Mouse (Mus musculus) heart, embryonic 12.5 days (tissue): ENCODE data around the gene Cuedc1. TPM values are rescaled to one million over a fixed set of nuclear protein-coding genes. Genes with fewer than 3 reads are reported as not detected.

Experiments
- ATAC-seq: fragments of 200-750 bp; cut with Nextera tagmentation; 2 replicates; pipeline ENCODE4 v1.8.0; 2017; ENCODE audit warnings: moderate TSS enrichment, moderate library complexity; ENCODE audit not compliant: insufficient number of reproducible peaks, low FRiP score
- H3K27ac ChIP-seq: fragments of 300-500 bp; sonication (generic); 2 replicates; pipeline ENCODE4 v1.5.1; 2016; ENCODE audit warnings: mild to moderate bottlenecking, moderate library complexity; ENCODE audit not compliant: poor library complexity, severe bottlenecking
- H3K27me3 ChIP-seq: fragments of 300-500 bp; sonication (generic); replicated peaks from 2 replicates; pipeline ENCODE4 v1.6.1; 2016; ENCODE audit warnings: mild to moderate bottlenecking, moderate library complexity
- H3K36me3 ChIP-seq: fragments of 300-500 bp; sonication (generic); 2 replicates; pipeline ENCODE4 v1.6.1; 2016; ENCODE audit warnings: mild to moderate bottlenecking, moderate library complexity
- H3K4me1 ChIP-seq: fragments of 300-500 bp; sonication (generic); replicated peaks from 2 replicates; pipeline ENCODE4 v1.6.1; 2016; ENCODE audit warnings: mild to moderate bottlenecking
- H3K4me2 ChIP-seq: fragments of 300-500 bp; sonication (generic); 2 replicates; pipeline ENCODE4 v1.6.1; 2016; ENCODE audit warnings: mild to moderate bottlenecking, moderate library complexity
- H3K4me3 ChIP-seq: fragments of 300-500 bp; sonication (generic); 2 replicates; pipeline ENCODE4 v1.5.1; 2016; ENCODE audit warnings: mild to moderate bottlenecking
- H3K9ac ChIP-seq: fragments of 300-500 bp; sonication (generic); 2 replicates; pipeline ENCODE4 v1.6.1; 2016; ENCODE audit warnings: mild to moderate bottlenecking, moderate library complexity
- H3K9me3 ChIP-seq: fragments of 300-500 bp; sonication (generic); replicated peaks from 2 replicates; pipeline ENCODE4 v1.6.1; 2016; ENCODE audit warnings: mild to moderate bottlenecking, moderate library complexity
- WGBS: fragments of 180-500 bp; shearing (Covaris S2); methylation state at CpG from one replicate; pipeline ENCODE4 v1.1.7; 2016; 5-methylcytosine and 5-hydroxymethylcytosine counted together
- polyA plus RNA-seq: library from polyadenylated mRNA; unstranded; fragments of >200 nt; fragmentation: Nextera tagmentation; extraction: Ambion mirVana; gene quantifications from 2 replicates; pipeline ENCODE4 v1.2.1, GENCODE M21; 2016

Gene Cuedc1
- polyA plus RNA-seq, 1 experiment from 2014 or later, result 22.9 TPM

- no peaks in the 10 kb centered on the region for H3K27me3 ChIP-seq
- H3K36me3 ChIP-seq, result no peaks in the 10 kb centered on the region
- H3K9ac ChIP-seq, result peak overlapping the region; percentile 96
- peak overlapping the region; percentile 91 for H3K4me3 ChIP-seq
- peak overlapping the region; percentile 96 for H3K4me2 ChIP-seq
- 2% methylated on average over 8 of the region's 8 CpGs for WGBS
- H3K4me1 ChIP-seq, result peaks cover 27% of the 10 kb centered on the region
- H3K9me3 ChIP-seq, result no peaks in the 10 kb centered on the region
- no peak for ATAC-seq
- H3K27ac ChIP-seq, result peak overlapping the region; percentile 95
These were observed 30.7 kb upstream of the Cuedc1 start for GRCm38 (mm10) chr11:88067191-88067585.

- no peaks in the 10 kb centered on the region for H3K9me3 ChIP-seq
- ATAC-seq, result peak; percentile 90
- peak within 1 kb of the TSS; percentile 95 for H3K27ac ChIP-seq
- H3K36me3 ChIP-seq, result no peaks in the 10 kb centered on the region
- WGBS, result under 1% methylated on average over 50 of the region's 81 CpGs
- H3K27me3 ChIP-seq, result no peaks in the 10 kb centered on the region
- H3K9ac ChIP-seq, result peak within 1 kb of the TSS; percentile 96
- H3K4me3 ChIP-seq, result peak within 1 kb of the TSS; percentile 91
- H3K4me2 ChIP-seq, result peak within 1 kb of the TSS; percentile 96
- H3K4me1 ChIP-seq, result peaks cover 31% of the 10 kb centered on the region
These were observed 30.1 kb upstream of the Cuedc1 start, which contains the start of gene Vezf1 for GRCm38 (mm10) chr11:88067586-88068410. Gene Vezf1, plus strand, starts transcription at chr11:88068279.

GRCm38 (mm10) chr11:88068411-88069245, 29.2 kb upstream of the Cuedc1 start:
- Histone ChIP-seq H3K4me2 (peak overlapping the region; percentile 96), H3K4me1 (peaks cover 39% of the 10 kb centered on the region), H3K9ac (peak overlapping the region; percentile 96), H3K9me3 (no peaks in the 10 kb centered on the region), H3K36me3 (peaks cover 6% of the 10 kb centered on the region), H3K4me3 (peak overlapping the region; percentile 91), H3K27ac (peak overlapping the region; percentile 95), H3K27me3 (no peaks in the 10 kb centered on the region)
- ATAC-seq, result peak; percentile 85
- WGBS, result under 1% methylated on average over 78 of the region's 92 CpGs

- Histone ChIP-seq H3K9ac (peak overlapping the region; percentile 96), H3K9me3 (no peaks in the 10 kb centered on the region), H3K36me3 (peaks cover 12% of the 10 kb centered on the region), H3K27ac (peak overlapping the region; percentile 95), H3K27me3 (no peaks in the 10 kb centered on the region), H3K4me2 (peak overlapping the region; percentile 96), H3K4me1 (peaks cover 41% of the 10 kb centered on the region), H3K4me3 (peak overlapping the region; percentile 91)
- whole genome bisulfite sequencing, result 0% methylated on average over 12 of the region's 12 CpGs
- ATAC-seq, result no peak
These were observed 28.6 kb upstream of the Cuedc1 start for GRCm38 (mm10) chr11:88069246-88069570.

DNA sequence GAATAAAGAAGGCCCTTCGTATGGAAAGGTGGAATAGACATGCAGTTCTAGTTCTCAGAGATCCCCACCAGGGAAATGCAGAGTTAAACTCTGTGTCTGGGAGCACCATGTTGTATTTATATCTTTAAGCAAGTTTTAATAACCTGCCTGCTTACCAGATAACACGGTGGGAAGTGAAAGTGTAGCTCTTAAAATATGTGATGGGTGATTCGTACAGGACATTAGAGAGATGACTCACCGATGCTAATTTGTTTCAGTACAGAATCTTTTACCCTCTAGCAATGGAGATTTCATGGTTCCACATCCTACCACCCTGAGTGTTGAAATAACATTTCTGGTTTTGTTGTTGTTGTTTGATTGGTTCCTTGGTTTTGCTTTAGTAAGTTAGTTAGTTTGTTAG, 27.5 kb upstream of the Cuedc1 start:
- Histone ChIP-seq H3K27me3 (no peaks in the 10 kb centered on the region), H3K4me3 (0 out of 2 replicates have a peak overlapping the region, but pooled peaks have one; percentile 7), H3K9me3 (no peaks in the 10 kb centered on the region), H3K4me2 (peak overlapping the region; percentile 49), H3K27ac (no peak overlapping the region), H3K36me3 (peaks cover 20% of the 10 kb centered on the region), H3K9ac (no peak overlapping the region), H3K4me1 (peaks cover 41% of the 10 kb centered on the region)
- no peak for ATAC-seq
- 32% methylated on average over 4 of the region's 4 CpGs for WGBS

GRCm38 (mm10) chr11:88071113-88071512, 26.7 kb upstream of the Cuedc1 start:
- Histone ChIP-seq H3K4me1 (peaks cover 41% of the 10 kb centered on the region), H3K27ac (no peak overlapping the region), H3K4me3 (no peak overlapping the region), H3K9ac (no peak overlapping the region), H3K27me3 (no peaks in the 10 kb centered on the region), H3K4me2 (peak overlapping the region; percentile 38; the same call in 1 of the 2 replicates), H3K36me3 (peaks cover 25% of the 10 kb centered on the region), H3K9me3 (no peaks in the 10 kb centered on the region)
- WGBS, result 63% methylated on average over 5 of the region's 5 CpGs
- ATAC-seq, result no peak

DNA sequence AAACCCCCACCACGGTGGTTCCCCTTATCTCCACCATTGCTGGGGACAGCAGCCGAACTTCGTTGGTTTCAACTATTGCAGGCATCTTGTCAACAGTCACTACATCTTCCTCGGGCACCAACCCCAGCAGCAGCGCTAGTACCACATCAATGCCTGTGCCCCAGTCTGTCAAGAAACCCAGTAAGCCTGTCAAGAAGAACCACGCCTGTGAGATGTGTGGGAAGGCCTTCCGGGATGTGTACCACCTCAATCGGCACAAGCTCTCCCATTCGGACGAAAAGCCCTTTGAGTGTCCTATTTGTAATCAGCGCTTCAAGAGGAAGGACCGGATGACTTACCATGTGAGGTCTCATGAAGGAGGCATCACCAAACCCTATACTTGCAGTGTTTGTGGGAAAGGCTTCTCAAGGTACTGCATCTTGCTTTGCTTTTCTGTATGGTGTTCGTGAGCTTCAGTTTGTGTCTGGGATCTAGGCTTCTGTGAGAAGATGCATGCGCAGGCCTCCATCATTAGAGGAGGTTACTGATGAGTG, 24.4 kb upstream of the Cuedc1 start:
- WGBS, result 68% methylated on average over 14 of the region's 14 CpGs

DNA sequence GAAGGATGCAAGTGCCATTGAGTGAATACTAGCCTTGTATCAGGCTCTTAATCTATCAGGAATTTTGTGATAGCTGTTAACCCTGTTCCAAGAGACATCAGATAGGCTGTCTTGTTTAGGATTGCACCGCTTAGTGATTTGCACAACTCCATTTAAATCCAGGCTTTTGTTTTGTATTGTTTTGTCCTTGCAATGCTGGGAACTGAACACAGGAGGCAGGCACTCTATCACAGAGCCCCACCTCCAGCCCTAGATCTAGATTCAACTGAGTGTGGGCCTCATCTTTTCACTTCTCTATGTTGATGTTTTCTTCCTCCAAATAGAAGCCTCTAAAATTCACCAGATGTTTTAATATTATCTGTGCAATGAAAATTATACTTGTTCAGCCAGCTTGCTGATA, 22.2 kb upstream of the Cuedc1 start:
- no peak overlapping the region for H3K4me2 ChIP-seq
- H3K27me3 ChIP-seq, result no peaks in the 10 kb centered on the region
- no peak overlapping the region for H3K27ac ChIP-seq
- 77% methylated on average over 1 of the region's 1 CpGs for WGBS
- no peak for ATAC-seq
- H3K4me1 ChIP-seq, result peaks cover 30% of the 10 kb centered on the region
- no peaks in the 10 kb centered on the region for H3K9me3 ChIP-seq
- H3K4me3 ChIP-seq, result no peak overlapping the region
- H3K9ac ChIP-seq, result no peak overlapping the region
- peaks cover 68% of the 10 kb centered on the region for H3K36me3 ChIP-seq

More for the DNA sequence above, 24.4 kb upstream of the Cuedc1 start:
- H3K9ac ChIP-seq, result no peak overlapping the region
- H3K27me3 ChIP-seq, result no peaks in the 10 kb centered on the region
- no peak for ATAC-seq
- H3K4me2 ChIP-seq, result no peak overlapping the region
- peaks cover 39% of the 10 kb centered on the region for H3K4me1 ChIP-seq
- no peak overlapping the region for H3K4me3 ChIP-seq
- peaks cover 46% of the 10 kb centered on the region for H3K36me3 ChIP-seq
- H3K9me3 ChIP-seq, result no peaks in the 10 kb centered on the region
- no peak overlapping the region for H3K27ac ChIP-seq

- no peak overlapping the region for H3K9ac ChIP-seq
- H3K27me3 ChIP-seq, result no peaks in the 10 kb centered on the region
- no peaks in the 10 kb centered on the region for H3K9me3 ChIP-seq
- no peak overlapping the region for H3K4me3 ChIP-seq
- H3K27ac ChIP-seq, result no peak overlapping the region
- no peak for ATAC-seq
- no peak overlapping the region for H3K4me2 ChIP-seq
- peaks cover 23% of the 10 kb centered on the region for H3K4me1 ChIP-seq
- WGBS, result 37% methylated on average over 1 of the region's 1 CpGs
- peaks cover 75% of the 10 kb centered on the region for H3K36me3 ChIP-seq
These were observed 21.5 kb upstream of the Cuedc1 start for GRCm38 (mm10) chr11:88076394-88076793.

- Histone ChIP-seq H3K27me3 (no peaks in the 10 kb centered on the region), H3K4me2 (no peak overlapping the region), H3K27ac (no peak overlapping the region), H3K4me3 (no peak overlapping the region), H3K4me1 (peaks cover 14% of the 10 kb centered on the region), H3K9me3 (no peaks in the 10 kb centered on the region), H3K9ac (no peak overlapping the region), H3K36me3 (peaks cover 55% of the 10 kb centered on the region)
- 49% methylated on average over 6 of the region's 6 CpGs for WGBS
- ATAC-seq, result no peak
These were observed 14.2 kb upstream of the Cuedc1 start for GRCm38 (mm10) chr11:88083699-88084098.
